Mouse (Mus musculus) C2C12 (cell line): ENCODE data around the gene Hpn. TPM values are rescaled to one million over a fixed set of nuclear protein-coding genes. Genes with fewer than 3 reads are reported as not detected.

Source experiments
- H3K27me3 ChIP-seq: one replicate; pipeline ENCODE4 v1.6.1; 2011; ENCODE audit not compliant: control insufficient read depth, insufficient read depth, insufficient read length
- H3K36me3 ChIP-seq: one replicate; pipeline ENCODE4 v1.6.1; 2011; ENCODE audit not compliant: control insufficient read depth, insufficient read depth
- H3K4me3 ChIP-seq: one replicate; pipeline ENCODE4 v1.5.1; 2011; ENCODE audit warnings: mild to moderate bottlenecking, control low read depth; ENCODE audit not compliant: poor library complexity, insufficient read depth, severe bottlenecking
- H3K79me2 ChIP-seq: one replicate; pipeline ENCODE4 v1.6.1; 2011; ENCODE audit not compliant: control insufficient read depth, insufficient read depth
- H3K79me3 ChIP-seq: one replicate; pipeline ENCODE4 v1.6.1; 2011; ENCODE audit warnings: low read depth, control low read depth
- H3ac ChIP-seq: one replicate; pipeline ENCODE3; 2011; ENCODE audit warnings: low read depth; ENCODE audit not compliant: control insufficient read depth, insufficient read length
- CEBPB ChIP-seq: IDR thresholded peaks from one replicate; pipeline ENCODE4 v1.6.1; 2011; ENCODE audit warnings: low read depth, mild to moderate bottlenecking, control low read depth, moderate library complexity
- CTCF ChIP-seq: IDR thresholded peaks from one replicate; pipeline ENCODE4 v1.5.1; 2011; ENCODE audit not compliant: control insufficient read depth, insufficient read depth, insufficient read length
- FOSL1 ChIP-seq: IDR thresholded peaks from one replicate; pipeline ENCODE4 v1.8.0; 2011; ENCODE audit warnings: mild to moderate bottlenecking, low read length; ENCODE audit not compliant: poor library complexity, insufficient read depth, severe bottlenecking
- MAX ChIP-seq: IDR thresholded peaks from one replicate; pipeline ENCODE4 v1.6.1; 2011; ENCODE audit warnings: mild to moderate bottlenecking, control low read depth
- MYOD1 ChIP-seq: IDR thresholded peaks from one replicate; pipeline ENCODE4 v1.6.1; 2011; ENCODE audit warnings: low read depth; ENCODE audit not compliant: control insufficient read depth, insufficient read length
- MYOG ChIP-seq: IDR thresholded peaks from one replicate; pipeline ENCODE4 v1.6.1; 2011; ENCODE audit not compliant: control insufficient read depth, insufficient read length; ENCODE audit errors: extremely low read depth
- USF1 ChIP-seq: IDR thresholded peaks from one replicate; pipeline ENCODE4 v1.6.1; 2011; ENCODE audit warnings: low read depth, mild to moderate bottlenecking, control low read depth, moderate library complexity
- polyA plus RNA-seq: library from polyadenylated mRNA; unstranded; fragments of >200 nt; fragmentation: generic; extraction: Trizol; gene quantifications from one replicate; pipeline ENCODE4 v1.2.1, GENCODE M21; 2012; ENCODE audit warnings: missing spikeins

The Hpn gene
- polyA plus RNA-seq, 1 experiment: not detected

- Histone ChIP-seq H3K27me3 (peaks cover 3% of the 10 kb centered on the region), H3K79me2 (no peaks in the 10 kb centered on the region), H3ac (no peak within 1 kb of the TSS), H3K36me3 (no peaks in the 10 kb centered on the region), H3K79me3 (no peaks in the 10 kb centered on the region), H3K4me3 (no peak within 1 kb of the TSS)
- TF ChIP-seq CTCF (peak; percentile 88), USF1 (no peak)
Measured at GRCm38 (mm10) chr7:31059108-31059507, 56.0 kb downstream of the Hpn start, which contains the start of gene Lgi4. Gene Lgi4, plus strand, starts transcription at chr7:31059342.

GRCm38 (mm10) chr7:31058211-31058610 lies 56.9 kb downstream of the Hpn start:
- H3K27me3 ChIP-seq: peaks cover 3% of the 10 kb centered on the region
- no peaks in the 10 kb centered on the region for H3K36me3 ChIP-seq
- TF ChIP-seq CEBPB (no peak), USF1 (no peak), MAX (no peak), MYOD1 (no peak), FOSL1 (no peak), MYOG (no peak), CTCF (no peak)
- no peaks in the 10 kb centered on the region for H3K79me2 ChIP-seq
- no peak overlapping the region for H3K4me3 ChIP-seq
- H3K79me3 ChIP-seq: no peaks in the 10 kb centered on the region
- H3ac ChIP-seq: no peak overlapping the region

- Histone ChIP-seq H3K79me2 (no peaks in the 10 kb centered on the region), H3K27me3 (peaks cover 3% of the 10 kb centered on the region), H3K36me3 (no peaks in the 10 kb centered on the region), H3ac (no peak overlapping the region), H3K4me3 (no peak overlapping the region), H3K79me3 (no peaks in the 10 kb centered on the region)
- TF ChIP-seq FOSL1 (no peak), MYOG (no peak)
Measured at GRCm38 (mm10) chr7:31057730-31058129, 57.4 kb downstream of the Hpn start.

- no peak within 1 kb of the TSS for H3ac ChIP-seq
- no peaks in the 10 kb centered on the region for H3K79me2 ChIP-seq
- TF ChIP-seq USF1: no peak
- no peak for TF ChIP-seq CTCF
- TF ChIP-seq MYOD1: no peak
- no peak for TF ChIP-seq MAX
- TF ChIP-seq CEBPB: no peak
- TF ChIP-seq MYOG: no peak
- no peak for TF ChIP-seq FOSL1
- no peaks in the 10 kb centered on the region for H3K36me3 ChIP-seq
- no peak within 1 kb of the TSS for H3K4me3 ChIP-seq
- peaks cover 3% of the 10 kb centered on the region for H3K27me3 ChIP-seq
- H3K79me3 ChIP-seq: no peaks in the 10 kb centered on the region
Measured at GRCm38 (mm10) chr7:31057071-31057470, 58.0 kb downstream of the Hpn start, which contains the start of gene Fxyd1. Gene Fxyd1, minus strand, starts transcription at chr7:31057199.

GRCm38 (mm10) chr7:31056448-31056847 lies 58.6 kb downstream of the Hpn start:
- H3K36me3 ChIP-seq: no peaks in the 10 kb centered on the region
- H3K4me3 ChIP-seq: no peak overlapping the region
- no peak overlapping the region for H3ac ChIP-seq
- H3K79me2 ChIP-seq: no peaks in the 10 kb centered on the region
- peaks cover 3% of the 10 kb centered on the region for H3K27me3 ChIP-seq
- TF ChIP-seq MYOG (no peak), MYOD1 (no peak), USF1 (no peak), CEBPB (no peak), FOSL1 (no peak), MAX (no peak), CTCF (no peak)
- H3K79me3 ChIP-seq: no peaks in the 10 kb centered on the region

GRCm38 (mm10) chr7:31055883-31056282 lies 59.2 kb downstream of the Hpn start:
- Histone ChIP-seq H3K36me3 (no peaks in the 10 kb centered on the region), H3K4me3 (no peak overlapping the region), H3K79me3 (no peaks in the 10 kb centered on the region), H3K79me2 (no peaks in the 10 kb centered on the region), H3ac (no peak overlapping the region), H3K27me3 (peaks cover 3% of the 10 kb centered on the region)
- TF ChIP-seq MYOD1 (no peak), MAX (no peak), CEBPB (no peak), CTCF (no peak), USF1 (no peak), FOSL1 (no peak), MYOG (no peak)
